Mouse (Mus musculus) lung, postnatal 10 days (tissue): ENCODE results near the gene Madcam1.
A peak's percentile ranks its signal among the peaks of the same experiment; 100 is the strongest.

Source experiments
- DNase-seq: peaks from one replicate; pipeline ENCODE4 v3.0.0; 2021

Madcam1 gene

DNA sequence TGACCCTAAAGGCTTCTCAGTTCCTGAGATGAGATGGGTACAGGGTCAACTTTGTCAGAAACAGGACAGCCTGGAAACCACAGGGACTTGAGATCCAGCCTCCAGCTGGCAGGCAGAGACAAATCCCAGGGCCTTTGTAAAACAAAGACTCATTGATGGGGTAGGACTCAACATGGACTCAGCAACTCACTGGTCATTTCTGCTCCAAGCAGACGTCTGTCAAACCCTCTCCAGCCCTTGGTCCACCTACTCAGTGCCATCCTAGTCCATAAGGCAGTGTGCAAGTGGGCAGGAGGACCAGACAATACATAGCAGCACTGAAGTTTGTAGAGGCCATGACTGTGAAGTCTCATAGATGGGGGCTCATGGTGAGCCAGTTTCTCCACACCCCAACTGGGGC, 48.8 kb downstream of the Madcam1 start:
- no peak for DNase-seq

- DNase-seq = no peak
These were observed 50.6 kb downstream of the Madcam1 start for GRCm38 (mm10) chr10:79714996-79715395.

DNA sequence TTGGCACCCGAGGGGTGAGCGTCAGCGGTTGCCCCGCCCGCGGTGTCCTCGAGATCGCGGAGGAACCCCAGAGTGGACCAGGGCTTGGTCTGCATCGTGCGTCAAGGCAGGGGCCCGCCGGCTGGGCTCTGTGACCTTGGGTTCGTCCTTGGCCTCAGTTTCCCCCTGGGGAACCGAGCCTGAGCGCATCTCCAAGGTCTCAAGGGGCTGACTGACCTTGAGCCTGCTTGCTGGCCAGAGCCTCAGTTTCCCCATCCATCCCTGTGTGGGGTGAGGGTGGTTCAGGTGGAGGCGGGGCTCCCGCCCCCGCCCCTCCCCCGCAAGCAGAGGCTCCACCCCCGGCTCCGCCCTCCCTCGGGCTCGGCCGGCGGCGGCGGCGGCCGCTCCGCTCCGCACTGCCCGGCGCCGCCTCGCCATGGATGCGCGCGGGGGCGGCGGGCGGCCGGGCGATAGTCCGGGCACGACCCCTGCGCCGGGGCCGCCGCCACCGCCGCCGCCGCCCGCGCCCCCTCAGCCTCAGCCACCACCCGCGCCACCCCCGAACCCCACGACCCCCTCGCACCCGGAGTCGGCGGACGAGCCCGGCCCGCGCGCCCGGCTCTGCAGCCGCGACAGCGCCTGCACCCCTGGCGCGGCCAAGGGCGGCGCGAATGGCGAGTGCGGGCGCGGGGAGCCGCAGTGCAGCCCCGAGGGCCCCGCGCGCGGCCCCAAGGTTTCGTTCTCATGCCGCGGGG, 52.1 kb downstream of the Madcam1 start, which contains the start of gene Hcn2:
TSS of gene Hcn2 (plus strand) at position 381 of the 734 bp plus-strand sequence.
- no peak for DNase-seq

DNA sequence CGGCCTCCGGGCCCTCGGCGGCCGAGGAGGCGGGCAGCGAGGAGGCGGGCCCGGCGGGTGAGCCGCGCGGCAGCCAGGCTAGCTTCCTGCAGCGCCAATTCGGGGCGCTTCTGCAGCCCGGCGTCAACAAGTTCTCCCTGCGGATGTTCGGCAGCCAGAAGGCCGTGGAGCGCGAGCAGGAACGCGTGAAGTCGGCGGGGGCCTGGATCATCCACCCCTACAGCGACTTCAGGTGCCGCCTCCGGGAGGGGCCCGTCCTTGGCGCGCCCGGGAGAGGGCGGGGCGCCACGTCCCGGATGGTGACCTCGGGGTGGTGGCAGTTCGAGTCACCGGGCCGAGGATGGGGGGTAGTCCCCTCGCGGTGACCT, 52.6 kb downstream of the Madcam1 start:
- DNase-seq = no peak

DNA sequence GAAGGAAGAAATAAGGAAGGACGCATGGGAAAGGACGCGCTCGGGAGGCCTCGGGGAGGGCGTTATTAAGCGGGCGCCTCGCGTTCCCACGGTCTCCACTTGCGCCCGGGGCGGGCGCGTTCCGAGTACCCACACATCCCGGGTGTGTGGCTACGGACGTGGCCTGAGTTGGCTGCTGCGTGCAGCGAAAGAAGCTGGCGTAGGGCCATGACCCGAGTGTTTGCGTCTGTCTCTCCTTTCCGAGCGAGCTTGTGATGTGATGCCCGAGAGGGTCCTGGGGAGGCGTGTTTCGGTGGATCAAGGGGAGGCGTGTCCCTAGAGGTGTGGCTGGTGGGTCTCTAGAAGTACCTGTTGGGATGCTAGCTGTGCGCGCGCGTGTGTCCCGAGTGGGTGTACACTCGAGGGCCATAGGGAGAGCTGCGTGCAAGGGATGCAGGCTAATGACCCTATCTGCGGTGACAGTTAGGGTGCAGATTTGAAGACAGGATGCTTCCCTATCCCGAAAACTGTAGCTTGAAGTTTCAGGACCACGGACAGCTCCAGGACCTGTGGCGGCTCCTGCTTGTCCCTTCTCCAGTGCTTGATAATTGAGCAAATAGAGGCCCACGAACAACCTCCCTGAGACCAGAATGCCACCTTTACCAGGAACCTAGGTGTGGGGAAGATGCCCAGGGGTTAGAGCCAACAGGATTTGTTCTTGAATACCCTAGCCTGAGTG, 53.4 kb downstream of the Madcam1 start:
- peak; percentile 86 for DNase-seq
